Mouse (Mus musculus) small intestine, adult 2 months (tissue): ENCODE results near the gene Spcs1. TPM values are rescaled to one million over a fixed set of nuclear protein-coding genes. Genes with fewer than 3 reads are reported as not detected.
A peak's percentile ranks its signal among the peaks of the same experiment; 100 is the strongest.

Source experiments
- H3K27ac ChIP-seq: fragments of 200-500 bp; 2 replicates; pipeline ENCODE4 v1.5.1; 2012; ENCODE audit warnings: low read depth, low read length, control low read depth, inconsistent platforms; ENCODE audit not compliant: insufficient read depth
- H3K27me3 ChIP-seq: fragments of 200-500 bp; 2 replicates; pipeline ENCODE4 v1.6.1; 2012; ENCODE audit warnings: mild to moderate bottlenecking, moderate library complexity, low read length, inconsistent platforms; ENCODE audit not compliant: control insufficient read depth, insufficient read depth
- H3K36me3 ChIP-seq: fragments of 200-500 bp; 2 replicates; pipeline ENCODE4 v1.6.1; 2012; ENCODE audit warnings: mild to moderate bottlenecking, low read length, control low read depth, inconsistent platforms; ENCODE audit not compliant: control insufficient read depth, insufficient read depth
- H3K4me1 ChIP-seq: fragments of 200-500 bp; 2 replicates; pipeline ENCODE4 v1.6.1; 2012; ENCODE audit warnings: low read length, inconsistent platforms, mixed read lengths; ENCODE audit not compliant: control insufficient read depth, insufficient read depth, insufficient read length
- H3K4me3 ChIP-seq: fragments of 200-500 bp; 2 replicates; pipeline ENCODE4 v1.5.1; 2012; ENCODE audit warnings: low read depth, mild to moderate bottlenecking, control low read depth, inconsistent platforms, low read length, moderate library complexity
- CTCF ChIP-seq: fragments of 200-500 bp; IDR thresholded peaks from 2 replicates; pipeline ENCODE4 v1.5.1; 2012; ENCODE audit warnings: low read depth, mild to moderate bottlenecking, control low read depth, inconsistent platforms, low read length, moderate library complexity, mixed read lengths; ENCODE audit not compliant: insufficient replicate concordance, insufficient read length; ENCODE audit errors: extremely low read depth
- POLR2A ChIP-seq: fragments of 200-500 bp; IDR thresholded peaks from 2 replicates; pipeline ENCODE4 v1.6.1; 2012; ENCODE audit warnings: low read depth, mild to moderate bottlenecking, control low read depth, inconsistent platforms, low read length, moderate library complexity
- WGBS: fragments of 180-500 bp; shearing (Covaris S2); methylation state at CpG from one replicate; pipeline ENCODE4 v1.1.7; 2018; 5-methylcytosine and 5-hydroxymethylcytosine counted together
- polyA plus RNA-seq: library from polyadenylated mRNA; depleted of rRNA; stranded (reverse); fragments of >200 nt; gene quantifications from 2 replicates; pipeline ENCODE4 v1.2.3, GENCODE M21; 2012

Gene Spcs1
- polyA plus RNA-seq, 1 experiment = 64.5 TPM

DNA sequence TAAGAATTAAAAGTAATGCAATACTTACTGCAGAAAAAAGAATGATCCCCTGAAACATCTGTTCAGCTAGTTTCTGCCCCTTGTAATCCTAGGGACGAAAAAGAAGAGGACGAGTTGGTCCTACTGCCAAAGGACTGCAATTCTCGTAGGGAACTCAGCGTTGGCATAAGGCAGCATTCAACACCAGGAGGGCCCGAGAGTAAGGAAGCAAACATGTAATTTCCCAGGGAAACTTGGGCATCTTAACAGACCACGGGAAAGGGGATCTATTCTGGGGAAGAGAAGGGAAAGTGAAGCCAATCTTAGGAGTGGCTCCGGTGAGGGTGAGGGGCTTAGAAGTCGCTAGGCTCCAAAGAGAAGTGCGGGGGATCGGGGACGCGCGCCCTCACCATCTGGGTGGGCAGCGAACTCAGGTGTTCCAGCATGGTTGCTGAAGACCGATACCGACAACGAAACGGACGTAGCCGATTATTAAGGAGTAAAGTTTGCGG lies 611 bp downstream of the Spcs1 start:
- peak overlapping the region; percentile 79 for H3K27ac ChIP-seq
- no peaks in the 10 kb centered on the region for H3K27me3 ChIP-seq
- H3K4me1 ChIP-seq = no peaks in the 10 kb centered on the region
- H3K4me3 ChIP-seq = peak overlapping the region; percentile 94
- H3K36me3 ChIP-seq = peaks cover 11% of the 10 kb centered on the region; the same call in 1 of the 2 replicates
- TF ChIP-seq CTCF (peak; percentile 19; the same call in 1 of the 2 replicates), POLR2A (no peak)
- WGBS = under 1% methylated on average over 21 of the region's 21 CpGs

DNA sequence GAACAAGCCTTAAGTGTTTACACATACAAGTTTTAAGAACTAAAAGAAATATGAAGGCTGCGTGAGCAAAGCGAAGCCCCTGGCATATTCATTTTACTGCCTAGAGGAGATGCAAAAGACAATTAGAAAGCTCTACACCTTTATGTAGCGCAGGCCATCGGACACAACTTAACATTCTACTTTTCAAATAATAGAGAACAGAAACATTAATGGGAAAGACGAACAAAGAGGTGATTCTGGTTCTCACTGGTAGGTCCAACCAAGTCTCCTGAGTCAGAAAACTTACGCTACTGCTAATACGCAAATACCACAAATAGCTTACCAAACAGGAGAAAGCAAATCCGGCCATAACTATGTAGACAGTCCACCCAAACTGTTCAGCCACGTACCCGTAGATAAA lies 1.1 kb downstream of the Spcs1 start:
- no peak for TF ChIP-seq POLR2A
- no peak for TF ChIP-seq CTCF
- 43% methylated on average over 10 of the region's 10 CpGs for WGBS
- Histone ChIP-seq H3K4me1 (no peaks in the 10 kb centered on the region), H3K36me3 (peaks cover 11% of the 10 kb centered on the region; the same call in 1 of the 2 replicates), H3K27me3 (no peaks in the 10 kb centered on the region), H3K27ac (peak overlapping the region; percentile 79; the same call in 1 of the 2 replicates), H3K4me3 (no peak overlapping the region)

DNA sequence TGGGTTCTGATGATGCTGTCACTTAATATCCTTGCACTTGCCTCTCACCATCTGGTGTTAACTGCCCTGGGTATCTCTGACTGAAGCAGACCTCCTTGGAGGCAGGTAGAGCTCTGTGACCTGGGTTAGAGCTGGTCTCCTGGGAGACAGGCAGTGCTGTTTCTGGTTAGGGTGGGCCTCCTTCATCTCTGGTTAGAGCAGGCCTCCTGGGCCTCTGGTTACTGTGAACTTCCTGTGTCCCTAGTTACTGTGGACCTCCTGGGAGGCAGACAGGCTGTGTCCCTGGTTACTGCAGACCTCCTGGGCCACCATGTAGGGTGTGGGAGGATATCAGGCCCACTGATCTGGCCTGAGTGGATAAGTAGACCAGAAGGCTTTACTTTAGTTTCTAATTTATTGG lies 5.1 kb downstream of the Spcs1 start:
- Histone ChIP-seq H3K36me3 (peaks cover 11% of the 10 kb centered on the region; the same call in 1 of the 2 replicates), H3K27me3 (no peaks in the 10 kb centered on the region), H3K27ac (no peak overlapping the region), H3K4me3 (no peak overlapping the region), H3K4me1 (no peaks in the 10 kb centered on the region)
- TF ChIP-seq POLR2A (no peak), CTCF (no peak)

DNA sequence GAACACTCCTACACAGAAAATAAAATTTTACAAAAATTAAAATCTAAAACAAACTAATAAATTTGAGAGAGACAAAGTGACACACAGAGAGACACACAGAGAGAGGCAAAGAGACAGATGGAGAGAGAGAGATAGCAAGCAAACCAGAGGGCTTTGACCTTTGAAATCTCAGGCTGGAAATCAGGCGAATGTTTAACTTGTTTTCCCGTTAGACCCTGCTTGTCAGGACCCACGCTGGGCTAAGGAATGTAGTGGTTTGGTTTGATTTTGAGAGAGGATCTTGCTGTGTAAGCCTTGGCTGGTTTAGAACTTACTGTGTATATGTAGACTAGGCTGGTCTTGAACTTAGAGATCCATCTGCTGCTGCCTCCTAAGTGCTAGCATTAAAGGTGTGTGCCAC lies 25.2 kb downstream of the Spcs1 start:
- TF ChIP-seq POLR2A (no peak), CTCF (no peak)
- 49% methylated on average over 3 of the region's 3 CpGs for WGBS

DNA sequence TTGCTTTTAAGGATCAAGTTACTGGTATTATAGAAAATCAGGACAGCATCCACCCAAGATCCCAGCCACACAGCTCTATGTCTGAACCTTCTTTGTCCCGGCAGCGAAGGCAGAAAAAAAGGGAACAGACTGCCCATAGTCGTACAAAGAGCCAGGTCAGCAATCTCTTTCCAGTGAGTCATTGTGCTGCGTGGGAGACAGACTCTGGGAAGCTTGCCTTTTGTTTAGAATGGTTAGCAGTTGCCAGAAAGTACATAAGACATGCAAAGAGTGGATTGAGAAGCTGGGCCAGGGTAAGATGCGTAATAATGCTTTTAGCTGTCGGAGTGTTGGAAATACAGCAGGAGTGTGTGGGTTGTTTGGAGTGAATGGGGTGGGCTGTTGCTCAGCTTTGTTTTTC lies 27.3 kb downstream of the Spcs1 start:
- Histone ChIP-seq H3K27ac (peak overlapping the region; percentile 12; the same call in 1 of the 2 replicates), H3K36me3 (peaks cover 6% of the 10 kb centered on the region), H3K4me3 (no peak overlapping the region), H3K27me3 (no peaks in the 10 kb centered on the region), H3K4me1 (no peaks in the 10 kb centered on the region)
- no peak for TF ChIP-seq POLR2A
- no peak for TF ChIP-seq CTCF
- WGBS = 81% methylated on average over 6 of the region's 6 CpGs

More for the DNA sequence above, 25.2 kb downstream of the Spcs1 start:
- Histone ChIP-seq H3K27me3 (no peaks in the 10 kb centered on the region), H3K36me3 (peaks cover 6% of the 10 kb centered on the region), H3K4me1 (no peaks in the 10 kb centered on the region), H3K4me3 (no peak overlapping the region), H3K27ac (no peak overlapping the region)

DNA sequence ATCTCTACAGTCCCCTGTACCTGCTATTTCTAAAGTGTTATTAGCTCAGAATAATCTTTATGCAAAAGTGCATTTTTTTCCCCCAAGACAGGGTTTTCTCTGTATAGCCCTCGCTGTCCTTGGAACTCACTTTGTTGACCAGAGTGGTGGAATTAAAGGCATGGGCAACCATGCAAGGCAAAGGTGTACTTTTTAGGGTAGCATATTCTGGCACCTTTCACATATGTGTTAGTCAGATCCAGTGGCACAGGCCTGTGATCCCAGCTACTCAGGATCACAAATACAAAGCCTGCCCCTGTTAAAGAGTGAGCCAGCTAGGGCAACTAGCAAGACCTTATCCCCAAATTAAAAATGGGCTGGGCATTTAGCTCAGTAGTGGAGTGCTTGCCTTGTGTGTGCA lies 41.1 kb downstream of the Spcs1 start:
- WGBS = 96% methylated on average over 1 of the region's 1 CpGs
- Histone ChIP-seq H3K4me3 (no peak overlapping the region), H3K4me1 (no peaks in the 10 kb centered on the region), H3K36me3 (peaks cover 17% of the 10 kb centered on the region), H3K27me3 (no peaks in the 10 kb centered on the region), H3K27ac (no peak overlapping the region)
- TF ChIP-seq POLR2A (no peak), CTCF (no peak)

DNA sequence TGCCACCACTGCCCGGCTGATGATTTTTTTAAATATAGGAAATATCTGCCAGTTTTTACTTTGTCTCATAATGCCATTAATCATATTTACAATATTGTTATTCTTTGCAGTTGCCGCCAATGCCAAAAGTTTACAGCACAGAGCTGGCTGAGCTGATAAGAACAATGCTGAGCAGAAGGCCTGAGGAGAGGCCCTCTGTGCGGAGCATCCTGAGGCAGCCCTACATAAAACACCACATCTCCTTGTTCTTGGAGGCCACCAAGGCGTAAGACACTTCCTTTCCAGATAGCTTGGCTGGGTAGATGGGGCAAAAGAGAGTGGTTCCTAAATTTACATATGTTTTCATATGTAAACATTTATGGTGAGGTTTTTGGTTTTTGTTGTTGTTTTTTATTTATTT lies 42.4 kb downstream of the Spcs1 start:
- TF ChIP-seq CTCF = no peak
- TF ChIP-seq POLR2A = no peak
- 95% methylated on average over 4 of the region's 4 CpGs for WGBS
- no peaks in the 10 kb centered on the region for H3K27me3 ChIP-seq
- no peaks in the 10 kb centered on the region for H3K4me1 ChIP-seq
- H3K36me3 ChIP-seq = peaks cover 16% of the 10 kb centered on the region
- no peak overlapping the region for H3K4me3 ChIP-seq
- H3K27ac ChIP-seq = no peak overlapping the region

DNA sequence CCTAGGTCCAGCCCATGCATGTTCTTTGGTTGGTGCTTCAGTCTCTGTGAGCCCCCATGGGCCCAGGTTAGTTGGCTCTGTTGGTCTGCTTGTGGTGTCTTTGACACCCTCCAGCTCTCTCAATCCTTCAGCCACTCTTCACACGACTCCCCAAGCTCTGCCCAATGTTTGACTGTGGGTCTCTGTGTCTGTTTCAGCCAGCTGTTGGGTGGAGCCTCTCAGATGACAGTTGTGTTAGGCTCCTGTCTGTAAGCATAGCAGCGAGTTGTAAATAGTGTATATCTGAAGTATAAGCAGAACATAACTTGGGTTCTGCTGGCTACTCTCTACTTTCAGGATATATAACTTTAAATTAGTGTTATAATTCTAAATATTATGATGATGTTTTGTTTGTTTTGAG lies 43.0 kb downstream of the Spcs1 start:
- peaks cover 16% of the 10 kb centered on the region for H3K36me3 ChIP-seq
- no peak overlapping the region for H3K27ac ChIP-seq
- H3K4me1 ChIP-seq = no peaks in the 10 kb centered on the region
- TF ChIP-seq CTCF = no peak
- no peak for TF ChIP-seq POLR2A
- 82% methylated on average over 2 of the region's 2 CpGs for WGBS
- H3K4me3 ChIP-seq = no peak overlapping the region
- no peaks in the 10 kb centered on the region for H3K27me3 ChIP-seq
